Mouse (Mus musculus) mature B cell (primary cell): ENCODE results near the gene Rab5if.
"Not testable (repeated sequence)": the region's sequence is repeated elsewhere in the genome, so short reads cannot be mapped to it uniquely, and the experiment has no call there.

Experiments
- in situ Hi-C: fragments of 300-500 bp; cut with MboI; formaldehyde crosslinking; loops from 2 replicates; pipeline ENCODE4 v1.14.3; 2019

Rab5if gene

GRCm38 (mm10) chr2:156853999-156854771 lies 8.7 kb upstream of the Rab5if start:
- in situ Hi-C loops: not testable (repeated sequence)

- in situ Hi-C loops: no loop called here
Measured at GRCm38 (mm10) chr2:156856311-156856710, 6.6 kb upstream of the Rab5if start.

GRCm38 (mm10) chr2:156857385-156857791 lies 5.5 kb upstream of the Rab5if start:
- in situ Hi-C loops: no loop called here

DNA sequence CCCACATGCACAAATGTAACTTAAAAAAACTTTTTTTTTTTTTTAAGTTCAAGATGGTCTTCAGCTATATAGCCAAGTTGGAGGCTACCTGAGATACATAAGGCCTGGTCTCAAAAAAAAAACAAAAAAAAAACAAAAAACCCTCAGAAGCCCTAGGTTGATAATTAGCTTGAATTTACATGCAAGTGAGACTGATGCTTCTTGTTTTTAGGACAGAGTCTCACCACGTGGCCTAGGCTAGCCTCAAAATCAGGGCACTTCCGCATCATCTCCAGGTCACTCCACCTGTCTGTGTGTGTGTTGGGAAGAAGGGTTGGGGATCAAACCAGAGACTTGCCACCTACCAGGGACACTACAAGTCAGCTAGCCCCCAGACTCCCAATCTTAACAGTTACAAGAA lies 5.1 kb upstream of the Rab5if start, which contains the start of gene 4930518I15Rik:
4930518I15Rik (minus strand) TSS at position 112 of the 400 bp plus-strand sequence.
- in situ Hi-C loops: no loop called here

DNA sequence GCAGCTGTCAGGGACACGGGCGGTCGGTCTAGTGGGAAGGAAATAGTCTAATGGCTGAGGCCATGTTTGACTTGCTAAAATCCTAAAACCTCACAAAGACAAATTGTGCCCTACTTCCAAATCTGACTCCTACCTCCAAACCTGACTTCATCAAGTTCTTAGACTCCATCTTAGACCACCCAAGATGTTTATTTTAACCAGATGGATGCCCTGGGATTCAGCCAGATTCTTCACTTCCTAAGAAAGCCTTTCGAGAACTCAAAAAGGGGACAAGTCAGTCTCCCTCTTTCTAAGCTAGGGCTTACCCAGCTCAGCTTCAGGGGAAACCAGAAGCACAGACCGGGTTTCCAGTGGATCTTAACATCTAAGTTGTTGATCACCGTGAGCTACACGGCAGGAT lies 4.3 kb upstream of the Rab5if start:
- in situ Hi-C loops: no loop called here

GRCm38 (mm10) chr2:156862041-156862717 lies 749 bp upstream of the Rab5if start:
- in situ Hi-C loops: no loop called here

GRCm38 (mm10) chr2:156863487-156864160 lies 696 bp downstream of the Rab5if start:
- in situ Hi-C loops: no loop called here

DNA sequence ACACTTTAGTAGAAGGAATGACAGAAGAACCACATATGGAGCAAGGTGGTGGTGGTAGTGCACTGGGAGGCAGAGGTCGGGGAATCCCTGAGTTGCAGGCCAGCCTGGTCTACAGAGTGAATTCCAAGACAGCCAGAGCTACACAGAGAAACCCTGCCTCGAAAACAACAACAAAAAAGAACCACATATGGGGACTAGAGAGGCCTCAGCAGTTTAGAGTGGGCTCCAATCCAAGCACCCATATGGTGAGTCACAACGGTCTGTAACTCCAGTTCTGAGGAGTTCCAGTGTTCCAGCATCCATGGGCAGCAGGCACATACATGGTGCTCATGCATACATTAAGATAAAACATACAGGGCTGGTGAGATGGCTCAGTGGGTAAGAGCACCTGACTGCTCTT lies 1.6 kb downstream of the Rab5if start:
- in situ Hi-C loops: no loop called here

GRCm38 (mm10) chr2:156868994-156869393 lies 6.1 kb downstream of the Rab5if start:
- in situ Hi-C loops: no loop called here

DNA sequence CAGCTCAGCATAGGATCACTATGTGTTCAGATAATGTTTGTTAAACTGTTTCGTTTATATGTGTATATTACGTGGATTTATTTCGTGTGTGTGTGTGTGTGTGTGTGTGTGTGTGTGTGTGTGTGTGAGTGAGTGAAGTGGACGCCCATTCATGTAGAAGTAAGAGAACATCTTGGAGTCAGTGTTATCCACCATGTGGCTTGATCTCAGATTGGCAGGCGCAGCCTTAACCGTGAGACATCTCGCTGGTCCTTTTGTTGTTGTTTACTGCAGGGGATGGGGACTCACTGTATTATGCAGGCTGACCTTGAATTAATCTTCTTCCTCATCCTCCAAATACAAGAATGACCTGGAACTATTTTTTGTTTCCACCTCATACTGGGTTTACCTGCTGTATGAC lies 6.6 kb downstream of the Rab5if start:
- in situ Hi-C loops: no loop called here

GRCm38 (mm10) chr2:156870519-156870918 lies 7.6 kb downstream of the Rab5if start:
- in situ Hi-C loops: no loop called here

DNA sequence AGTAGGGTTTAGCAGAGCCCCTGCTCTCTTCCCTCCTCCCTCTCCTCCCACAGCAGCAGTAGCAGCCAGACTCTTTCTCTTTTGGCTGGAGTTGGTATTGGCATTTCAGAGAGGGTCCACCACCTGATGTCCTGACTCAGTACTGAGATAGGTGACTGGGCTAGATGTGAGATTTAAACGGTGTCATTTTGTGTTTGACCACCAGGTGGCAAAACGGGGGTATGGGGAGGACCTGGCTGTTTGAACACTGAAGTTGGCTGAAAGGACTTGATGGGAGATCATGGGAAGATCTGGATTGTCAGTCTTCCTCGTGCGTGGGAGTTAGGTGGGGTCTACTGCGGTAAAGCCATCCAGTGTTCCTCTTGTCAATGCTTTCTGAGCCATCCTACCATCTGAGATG lies 10.7 kb downstream of the Rab5if start:
- in situ Hi-C loops: no loop called here

- in situ Hi-C loops: no loop called here
Measured at GRCm38 (mm10) chr2:156874047-156874759, 11.3 kb downstream of the Rab5if start.

DNA sequence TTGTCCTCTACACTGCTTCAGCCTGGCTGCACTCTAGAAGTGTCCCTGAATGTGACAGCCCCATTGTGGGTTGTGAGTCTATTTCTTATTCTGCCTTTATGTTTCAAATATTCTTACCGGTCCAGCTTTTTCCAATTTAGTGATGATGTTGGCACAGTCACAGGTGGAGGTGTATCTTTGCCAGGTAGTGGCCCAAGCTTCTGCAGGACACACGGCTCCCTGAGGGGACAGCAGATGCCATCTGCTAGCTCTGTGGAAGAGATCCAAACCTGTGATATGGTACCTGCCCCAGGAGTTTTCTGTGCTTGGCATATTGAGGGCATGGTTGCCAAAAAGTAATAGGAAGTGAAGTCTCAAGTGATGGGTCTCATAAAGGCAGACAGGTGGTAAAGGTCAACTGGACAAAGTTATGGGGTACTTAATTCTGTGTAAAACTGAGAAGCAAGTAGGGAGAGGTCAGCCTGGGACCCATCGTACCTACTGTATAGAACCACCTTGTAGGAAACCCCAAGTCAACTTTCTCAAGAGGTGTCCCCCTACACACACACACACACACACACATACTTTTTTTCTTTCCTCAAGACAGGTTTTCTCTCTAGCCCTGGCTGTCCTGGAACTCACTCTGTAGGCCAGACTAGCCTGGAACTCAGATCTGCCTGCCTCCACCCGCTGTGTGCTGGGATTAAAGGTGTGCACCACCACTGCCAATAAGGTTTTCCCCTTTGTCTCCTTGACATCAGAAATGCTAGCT lies 12.0 kb downstream of the Rab5if start:
- in situ Hi-C loops: no loop called here

- in situ Hi-C loops: no loop called here
Measured at GRCm38 (mm10) chr2:156877726-156878125, 14.8 kb downstream of the Rab5if start.

DNA sequence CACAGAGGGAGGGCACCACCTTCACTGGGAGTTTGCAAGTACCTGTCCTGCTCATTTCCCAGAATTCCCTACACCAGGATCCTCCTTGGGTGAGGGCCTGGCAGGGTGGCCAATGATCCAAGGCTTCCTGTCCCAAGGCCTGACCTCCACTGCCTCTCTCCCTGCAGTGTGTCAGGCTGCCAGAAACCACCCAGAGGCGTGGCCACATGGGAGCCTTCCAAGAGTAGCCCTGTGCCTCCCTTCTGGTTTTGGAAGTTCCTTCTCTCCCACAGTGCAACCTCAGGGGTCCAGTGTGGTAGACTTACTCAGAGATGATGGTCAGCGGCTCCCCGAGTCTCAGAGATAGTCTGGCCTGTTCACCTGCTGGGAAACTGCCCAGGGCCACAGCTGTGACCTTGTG lies 16.6 kb downstream of the Rab5if start:
- in situ Hi-C loops: no loop called here

- in situ Hi-C loops: no loop called here
Measured at GRCm38 (mm10) chr2:156882431-156883001, 19.6 kb downstream of the Rab5if start.

- in situ Hi-C loops: no loop called here
Measured at GRCm38 (mm10) chr2:156884396-156885211, 21.7 kb downstream of the Rab5if start.

DNA sequence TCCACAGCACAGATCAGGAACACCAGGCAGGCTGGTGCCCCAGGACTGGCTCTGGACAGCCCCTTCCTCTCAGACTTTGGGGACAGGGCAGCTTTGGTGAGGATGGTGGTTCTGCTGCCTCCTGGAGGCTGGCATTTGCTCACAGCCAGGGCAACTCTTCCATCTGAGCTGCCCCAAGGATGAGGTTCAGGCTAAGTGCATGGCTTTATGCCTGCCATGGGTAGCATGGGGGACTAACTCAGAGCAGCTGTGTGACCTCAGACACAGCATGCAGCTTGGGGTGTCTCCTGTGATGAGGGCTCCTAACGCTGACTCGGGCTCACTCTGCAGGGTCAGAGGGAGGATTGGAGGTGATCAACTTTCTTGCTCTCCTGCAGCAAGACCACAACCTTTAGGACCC lies 22.7 kb downstream of the Rab5if start:
- in situ Hi-C loops: not testable (repeated sequence)

GRCm38 (mm10) chr2:156886084-156886631 lies 23.2 kb downstream of the Rab5if start:
- in situ Hi-C loops: no loop called here
